Mouse (Mus musculus): ENCODE data around the gene Ppp1r16b. TPM values are rescaled to one million over a fixed set of nuclear protein-coding genes. Genes with fewer than 3 reads are reported as not detected.

The Ppp1r16b gene
- polyA plus RNA-seq, 1 experiment = 3.7 TPM

GRCm38 (mm10) chr2:158682344-158683037 lies 17.3 kb downstream of the Ppp1r16b start:
- Histone ChIP-seq H3K4me3 (ENCODE audit: low read depth, low read length) (no peak overlapping the region), H3K9me3 (replicated peaks; ENCODE audit: control insufficient read depth, insufficient read depth, low read length, poor library complexity, severe bottlenecking) (no peaks in the 10 kb centered on the region), H3K27ac (ENCODE audit: insufficient read depth, low read length) (no peak overlapping the region), H3K4me1 (ENCODE audit: control insufficient read depth, insufficient read depth, low read length) (no peaks in the 10 kb centered on the region), H3K27me3 (ENCODE audit: control insufficient read depth, insufficient read depth, low read length, poor library complexity, severe bottlenecking) (no peaks in the 10 kb centered on the region), H3K36me3 (ENCODE audit: control insufficient read depth, insufficient read depth, low read length, poor library complexity, severe bottlenecking) (no peaks in the 10 kb centered on the region), H3K9ac (ENCODE audit: low read depth, poor library complexity, severe bottlenecking) (no peak overlapping the region)
- TF ChIP-seq CTCF (IDR thresholded peaks at IDR 0.05; ENCODE audit: low read depth, low read length) = no peak
- TF ChIP-seq POLR2A (IDR thresholded peaks at IDR 0.05; ENCODE audit: insufficient read depth, low read length) = no peak
- TF ChIP-seq EP300 (IDR thresholded peaks at IDR 0.05; ENCODE audit: insufficient read depth, low read depth, low read length) = no peak

- Histone ChIP-seq H3K9me3 (replicated peaks; ENCODE audit: control insufficient read depth, insufficient read depth, low read length, poor library complexity, severe bottlenecking) (no peaks in the 10 kb centered on the region), H3K9ac (ENCODE audit: low read depth, poor library complexity, severe bottlenecking) (no peak overlapping the region), H3K27ac (ENCODE audit: insufficient read depth, low read length) (no peak overlapping the region), H3K4me3 (ENCODE audit: low read depth, low read length) (no peak overlapping the region), H3K36me3 (ENCODE audit: control insufficient read depth, insufficient read depth, low read length, poor library complexity, severe bottlenecking) (no peaks in the 10 kb centered on the region), H3K4me1 (ENCODE audit: control insufficient read depth, insufficient read depth, low read length) (no peaks in the 10 kb centered on the region), H3K27me3 (ENCODE audit: control insufficient read depth, insufficient read depth, low read length, poor library complexity, severe bottlenecking) (no peaks in the 10 kb centered on the region)
- no peak for TF ChIP-seq CTCF (IDR thresholded peaks at IDR 0.05; ENCODE audit: low read depth, low read length)
- no peak for TF ChIP-seq EP300 (IDR thresholded peaks at IDR 0.05; ENCODE audit: insufficient read depth, low read depth, low read length)
- no peak for TF ChIP-seq POLR2A (IDR thresholded peaks at IDR 0.05; ENCODE audit: insufficient read depth, low read length)
These were observed 17.8 kb downstream of the Ppp1r16b start for GRCm38 (mm10) chr2:158683038-158683413.

- Histone ChIP-seq H3K4me1 (ENCODE audit: control insufficient read depth, insufficient read depth, low read length) (no peaks in the 10 kb centered on the region), H3K9me3 (replicated peaks; ENCODE audit: control insufficient read depth, insufficient read depth, low read length, poor library complexity, severe bottlenecking) (no peaks in the 10 kb centered on the region)
- TF ChIP-seq CTCF (IDR thresholded peaks at IDR 0.05; ENCODE audit: low read depth, low read length) = no peak
- TF ChIP-seq POLR2A (IDR thresholded peaks at IDR 0.05; ENCODE audit: insufficient read depth, low read length) = no peak
- TF ChIP-seq EP300 (IDR thresholded peaks at IDR 0.05; ENCODE audit: insufficient read depth, low read depth, low read length) = no peak
These were observed 19.1 kb downstream of the Ppp1r16b start for GRCm38 (mm10) chr2:158684247-158684843.

GRCm38 (mm10) chr2:158684910-158685309 lies 19.7 kb downstream of the Ppp1r16b start:
- TF ChIP-seq EP300 (IDR thresholded peaks at IDR 0.05; ENCODE audit: insufficient read depth, low read depth, low read length) = no peak
- no peak for TF ChIP-seq CTCF (IDR thresholded peaks at IDR 0.05; ENCODE audit: low read depth, low read length)
- TF ChIP-seq POLR2A (IDR thresholded peaks at IDR 0.05; ENCODE audit: insufficient read depth, low read length) = no peak
- Histone ChIP-seq H3K27me3 (ENCODE audit: control insufficient read depth, insufficient read depth, low read length, poor library complexity, severe bottlenecking) (no peaks in the 10 kb centered on the region), H3K9me3 (replicated peaks; ENCODE audit: control insufficient read depth, insufficient read depth, low read length, poor library complexity, severe bottlenecking) (no peaks in the 10 kb centered on the region), H3K27ac (ENCODE audit: insufficient read depth, low read length) (no peak overlapping the region), H3K4me1 (ENCODE audit: control insufficient read depth, insufficient read depth, low read length) (no peaks in the 10 kb centered on the region), H3K36me3 (ENCODE audit: control insufficient read depth, insufficient read depth, low read length, poor library complexity, severe bottlenecking) (no peaks in the 10 kb centered on the region), H3K4me3 (ENCODE audit: low read depth, low read length) (no peak overlapping the region), H3K9ac (ENCODE audit: low read depth, poor library complexity, severe bottlenecking) (no peak overlapping the region)

More at GRCm38 (mm10) chr2:158684247-158684843, 19.1 kb downstream of the Ppp1r16b start:
- Histone ChIP-seq H3K27ac (ENCODE audit: insufficient read depth, low read length) (no peak overlapping the region), H3K9ac (ENCODE audit: low read depth, poor library complexity, severe bottlenecking) (no peak overlapping the region), H3K36me3 (ENCODE audit: control insufficient read depth, insufficient read depth, low read length, poor library complexity, severe bottlenecking) (no peaks in the 10 kb centered on the region), H3K4me3 (ENCODE audit: low read depth, low read length) (no peak overlapping the region), H3K27me3 (ENCODE audit: control insufficient read depth, insufficient read depth, low read length, poor library complexity, severe bottlenecking) (no peaks in the 10 kb centered on the region)

GRCm38 (mm10) chr2:158686394-158686793 lies 21.2 kb downstream of the Ppp1r16b start:
- H3K27ac ChIP-seq (ENCODE audit: insufficient read depth, low read length) = no peak overlapping the region
- H3K9ac ChIP-seq (ENCODE audit: low read depth, poor library complexity, severe bottlenecking) = no peak overlapping the region
- H3K4me3 ChIP-seq (ENCODE audit: low read depth, low read length) = no peak overlapping the region
- no peak for TF ChIP-seq CTCF (IDR thresholded peaks at IDR 0.05; ENCODE audit: low read depth, low read length)
- no peak for TF ChIP-seq EP300 (IDR thresholded peaks at IDR 0.05; ENCODE audit: insufficient read depth, low read depth, low read length)
- TF ChIP-seq POLR2A (IDR thresholded peaks at IDR 0.05; ENCODE audit: insufficient read depth, low read length) = no peak
- H3K27me3 ChIP-seq (ENCODE audit: control insufficient read depth, insufficient read depth, low read length, poor library complexity, severe bottlenecking) = no peaks in the 10 kb centered on the region
- H3K9me3 ChIP-seq (replicated peaks; ENCODE audit: control insufficient read depth, insufficient read depth, low read length, poor library complexity, severe bottlenecking) = no peaks in the 10 kb centered on the region
- no peaks in the 10 kb centered on the region for H3K36me3 ChIP-seq (ENCODE audit: control insufficient read depth, insufficient read depth, low read length, poor library complexity, severe bottlenecking)
- H3K4me1 ChIP-seq (ENCODE audit: control insufficient read depth, insufficient read depth, low read length) = no peaks in the 10 kb centered on the region

- Histone ChIP-seq H3K9me3 (replicated peaks; ENCODE audit: control insufficient read depth, insufficient read depth, low read length, poor library complexity, severe bottlenecking) (no peaks in the 10 kb centered on the region), H3K27ac (ENCODE audit: insufficient read depth, low read length) (no peak overlapping the region), H3K4me1 (ENCODE audit: control insufficient read depth, insufficient read depth, low read length) (no peaks in the 10 kb centered on the region), H3K4me3 (ENCODE audit: low read depth, low read length) (no peak overlapping the region), H3K9ac (ENCODE audit: low read depth, poor library complexity, severe bottlenecking) (no peak overlapping the region), H3K27me3 (ENCODE audit: control insufficient read depth, insufficient read depth, low read length, poor library complexity, severe bottlenecking) (no peaks in the 10 kb centered on the region), H3K36me3 (ENCODE audit: control insufficient read depth, insufficient read depth, low read length, poor library complexity, severe bottlenecking) (no peaks in the 10 kb centered on the region)
- no peak for TF ChIP-seq EP300 (IDR thresholded peaks at IDR 0.05; ENCODE audit: insufficient read depth, low read depth, low read length)
- TF ChIP-seq POLR2A (IDR thresholded peaks at IDR 0.05; ENCODE audit: insufficient read depth, low read length) = no peak
- no peak for TF ChIP-seq CTCF (IDR thresholded peaks at IDR 0.05; ENCODE audit: low read depth, low read length)
These were observed 22.6 kb downstream of the Ppp1r16b start for GRCm38 (mm10) chr2:158687804-158688241.

Measured in ES-Bruce4 (cell line).